Mouse (Mus musculus) hindbrain, postnatal 0 days (tissue): ENCODE measurements around the gene Sema5b. TPM values are rescaled to one million over a fixed set of nuclear protein-coding genes. Genes with fewer than 3 reads are reported as not detected.

Source experiments
- ATAC-seq: fragments of 200-750 bp; cut with Nextera tagmentation; 2 replicates; pipeline ENCODE4 v1.8.0; 2017; ENCODE audit warnings: mild to moderate bottlenecking, moderate TSS enrichment, moderate library complexity
- DNase-seq: peaks from one replicate; pipeline ENCODE4 v3.0.0-alpha.2; 2015; ENCODE audit warnings: low spot score
- H3K27ac ChIP-seq: fragments of 300-500 bp; sonication (generic); 2 replicates; pipeline ENCODE4 v1.5.1; 2014; ENCODE audit warnings: mild to moderate bottlenecking
- H3K27me3 ChIP-seq: fragments of 300-500 bp; sonication (generic); 2 replicates; pipeline ENCODE4 v1.6.1; 2014; ENCODE audit warnings: low read length, mixed read lengths; ENCODE audit not compliant: insufficient read depth
- H3K36me3 ChIP-seq: fragments of 300-500 bp; sonication (generic); 2 replicates; pipeline ENCODE4 v1.6.1; 2014; ENCODE audit warnings: low read length, mixed read lengths; ENCODE audit not compliant: insufficient read depth
- H3K4me1 ChIP-seq: fragments of 300-500 bp; sonication (generic); 2 replicates; pipeline ENCODE4 v1.6.1; 2014; ENCODE audit warnings: antibody characterized with exemption, low read length, mixed read lengths; ENCODE audit not compliant: insufficient read depth
- H3K4me2 ChIP-seq: fragments of 300-500 bp; sonication (generic); 2 replicates; pipeline ENCODE4 v1.6.1; 2014; ENCODE audit warnings: low read depth, mild to moderate bottlenecking, low read length, moderate library complexity, mixed read lengths
- H3K4me3 ChIP-seq: fragments of 300-500 bp; sonication (generic); 2 replicates; pipeline ENCODE4 v1.5.1; 2014; ENCODE audit warnings: low read length
- H3K9ac ChIP-seq: fragments of 300-500 bp; sonication (generic); replicated peaks from 2 replicates; pipeline ENCODE4 v1.6.1; 2014; ENCODE audit warnings: mild to moderate bottlenecking, low read length, moderate library complexity, mixed read lengths
- H3K9me3 ChIP-seq: fragments of 300-500 bp; sonication (generic); 2 replicates; pipeline ENCODE4 v1.6.1; 2016; ENCODE audit warnings: low read length, mixed read lengths
- CTCF ChIP-seq: IDR thresholded peaks from 2 replicates; pipeline ENCODE4 v1.5.1; 2016; ENCODE audit warnings: antibody characterized with exemption, control low read depth, low read depth
- WGBS: fragments of 180-500 bp; shearing (Covaris S2); extraction: QIAGEN DNeasy Blood & Tissue Kit; methylation state at CpG from one replicate; pipeline ENCODE4 v1.1.7; 2014; 5-methylcytosine and 5-hydroxymethylcytosine counted together
- polyA plus RNA-seq: library from polyadenylated mRNA; unstranded; fragments of >200 nt; fragmentation: Nextera tagmentation; extraction: Ambion mirVana; gene quantifications from 2 replicates; pipeline ENCODE4 v1.2.1, GENCODE M21; 2015
- total RNA-seq: library from RNA; depleted of rRNA; stranded (reverse); fragments of >200 nt; gene quantifications from 2 replicates; pipeline ENCODE4 v1.2.3, GENCODE M21; 2014

Sema5b gene
- total and polyA plus RNA-seq, 2 experiments from 2014 or later: 14.8 to 37.0 TPM

DNA sequence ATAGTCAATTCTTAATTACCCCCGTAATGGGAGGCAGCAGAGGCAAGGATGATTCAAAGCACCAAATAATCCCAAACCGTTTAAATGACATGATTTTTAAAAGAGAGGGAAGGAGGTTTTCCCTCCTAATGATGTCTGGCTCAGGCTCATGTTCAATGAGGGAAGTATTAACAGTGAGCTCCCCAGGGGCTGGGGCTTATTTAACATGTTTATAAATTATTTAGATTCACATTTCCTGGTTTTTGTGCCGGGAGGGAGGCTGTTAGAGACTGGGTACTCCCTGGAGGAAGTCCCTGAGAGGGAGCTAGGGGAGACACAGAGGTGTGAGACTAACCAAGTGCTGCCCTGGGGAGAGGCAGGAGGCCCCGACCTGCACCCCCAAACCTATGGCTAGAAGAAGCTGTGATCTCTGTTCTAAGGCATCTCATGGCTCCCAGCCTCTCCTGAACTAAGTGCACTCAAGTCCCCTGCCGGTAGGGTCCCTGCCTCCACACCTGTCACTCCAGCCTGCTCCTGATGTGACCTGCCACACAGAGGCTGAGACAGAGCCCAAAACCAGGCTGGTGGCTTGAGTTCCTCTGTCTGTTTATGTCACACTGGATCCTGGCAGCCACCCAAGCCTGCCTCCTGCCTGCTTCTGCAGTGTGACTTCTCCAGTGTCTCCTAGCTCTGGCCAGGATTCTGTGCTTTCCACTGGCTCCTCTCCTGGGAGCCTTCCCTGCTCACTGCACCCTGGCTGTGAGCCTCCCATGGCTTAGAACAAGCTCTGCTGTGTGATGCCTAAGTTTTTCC lies 51.5 kb downstream of the Sema5b start:
- peaks cover 35% of the 10 kb centered on the region for H3K4me1 ChIP-seq
- peak; percentile 25; the same call in 1 of the 2 replicates for ATAC-seq
- no peak overlapping the region for H3K4me2 ChIP-seq

DNA sequence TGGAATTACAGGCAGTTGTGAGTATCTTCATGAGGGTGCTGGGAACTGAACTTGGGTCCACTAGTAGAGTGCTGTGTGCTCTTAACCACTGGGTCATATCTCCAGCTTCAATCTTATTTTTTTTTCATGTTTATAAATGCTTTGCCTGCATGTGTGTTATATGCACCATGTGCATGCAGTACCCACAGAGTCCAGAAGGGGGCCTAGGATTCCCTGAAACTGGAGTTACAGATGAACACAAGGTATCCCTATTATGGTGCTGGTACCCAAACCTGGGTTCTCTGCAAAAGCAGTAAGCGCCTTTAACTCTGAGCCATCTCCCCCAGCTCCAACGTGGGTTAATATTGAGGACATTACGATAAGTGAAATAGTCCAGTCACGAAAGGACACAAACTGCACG lies 52.5 kb downstream of the Sema5b start:
- no peak overlapping the region for H3K4me3 ChIP-seq
- no peak overlapping the region for H3K27ac ChIP-seq
- no peak overlapping the region for H3K9ac ChIP-seq
- H3K9me3 ChIP-seq: no peaks in the 10 kb centered on the region
- 95% methylated on average over 5 of the region's 5 CpGs for WGBS
- no peaks in the 10 kb centered on the region for H3K36me3 ChIP-seq
- peak; percentile 48 for TF ChIP-seq CTCF
- no peak for DNase-seq
- H3K27me3 ChIP-seq: no peaks in the 10 kb centered on the region
- peaks cover 35% of the 10 kb centered on the region for H3K4me1 ChIP-seq
- ATAC-seq: no peak
- H3K4me2 ChIP-seq: no peak overlapping the region

More for the DNA sequence above, 51.5 kb downstream of the Sema5b start:
- Histone ChIP-seq H3K9ac (no peak overlapping the region), H3K27me3 (no peaks in the 10 kb centered on the region), H3K36me3 (no peaks in the 10 kb centered on the region), H3K27ac (peak overlapping the region; percentile 60; the same call in 1 of the 2 replicates), H3K4me3 (no peak overlapping the region), H3K9me3 (no peaks in the 10 kb centered on the region)
- DNase-seq: peak; percentile 75
- no peak for TF ChIP-seq CTCF
- 9% methylated on average over 5 of the region's 5 CpGs for WGBS

- Histone ChIP-seq H3K4me1 (peaks cover 35% of the 10 kb centered on the region), H3K36me3 (no peaks in the 10 kb centered on the region), H3K27me3 (no peaks in the 10 kb centered on the region), H3K4me2 (no peak overlapping the region), H3K27ac (no peak overlapping the region; the same call in 1 of the 2 replicates), H3K4me3 (no peak overlapping the region), H3K9ac (no peak overlapping the region), H3K9me3 (no peaks in the 10 kb centered on the region)
- DNase-seq (no peak), ATAC-seq (no peak)
- 66% methylated on average over 6 of the region's 6 CpGs for WGBS
- TF ChIP-seq CTCF: peak; percentile 19; the same call in 1 of the 2 replicates
Measured at GRCm38 (mm10) chr16:35596241-35596640, 55.3 kb downstream of the Sema5b start.

DNA sequence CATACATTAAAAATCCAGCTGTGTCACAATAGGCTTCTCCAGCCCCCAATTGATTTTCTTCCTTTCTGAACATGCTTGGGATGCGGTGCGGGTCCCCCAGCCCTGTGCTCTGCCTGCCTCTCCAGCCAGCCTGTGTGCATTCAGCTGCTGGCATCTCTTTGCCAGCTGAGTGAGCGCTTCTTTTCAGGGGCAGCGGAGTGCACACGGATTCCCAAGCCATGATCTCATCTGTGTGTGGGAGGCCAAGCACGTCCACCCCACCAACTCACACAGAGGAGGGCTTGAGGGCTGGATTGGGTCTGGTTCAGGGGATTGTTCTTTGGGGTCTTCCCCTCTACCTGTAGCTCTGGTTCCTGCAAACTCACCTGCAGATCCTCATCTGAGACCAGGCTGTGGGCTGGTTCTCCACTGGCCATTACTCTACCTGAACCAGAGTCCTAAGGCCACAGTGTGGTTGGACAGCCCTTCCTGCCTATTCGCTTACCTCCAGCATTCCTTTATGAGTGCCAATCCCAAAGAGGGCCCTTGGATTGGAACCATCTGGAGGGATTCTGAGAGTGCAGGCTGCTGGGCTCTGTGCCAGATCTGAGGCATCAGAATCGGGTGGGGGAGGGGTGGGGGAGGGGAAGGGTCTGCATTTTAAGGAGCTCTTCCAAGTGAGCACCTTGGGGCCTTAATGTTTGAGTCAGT lies 55.9 kb downstream of the Sema5b start:
- DNase-seq: peak; percentile 79
- H3K4me1 ChIP-seq: peaks cover 38% of the 10 kb centered on the region

DNA sequence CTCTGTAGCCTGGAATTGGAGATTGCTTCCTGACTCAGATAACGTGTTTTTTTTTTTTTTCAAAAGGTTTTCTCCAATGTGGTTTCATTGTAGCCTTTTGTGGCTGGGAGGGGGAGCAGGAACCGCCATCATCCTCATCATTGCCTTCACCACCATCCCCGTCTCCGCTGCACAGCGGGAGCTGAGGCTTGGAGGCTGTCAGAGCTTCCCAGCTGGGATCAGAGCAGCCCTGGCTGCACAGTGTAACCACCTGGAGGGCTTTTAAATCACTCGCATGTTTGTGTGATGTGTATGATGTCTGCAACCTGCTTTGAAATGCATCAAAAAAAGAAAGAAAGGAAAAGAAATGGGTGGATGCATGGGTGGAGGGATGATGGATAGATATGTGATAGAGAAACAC lies 57.0 kb downstream of the Sema5b start:
- ATAC-seq: no peak
- Histone ChIP-seq H3K9me3 (no peaks in the 10 kb centered on the region), H3K4me1 (peaks cover 43% of the 10 kb centered on the region), H3K27me3 (no peaks in the 10 kb centered on the region), H3K4me3 (no peak overlapping the region), H3K4me2 (no peak overlapping the region), H3K9ac (no peak overlapping the region), H3K36me3 (no peaks in the 10 kb centered on the region), H3K27ac (no peak overlapping the region)
- WGBS: 17% methylated on average over 6 of the region's 6 CpGs
- no peak for DNase-seq
- no peak for TF ChIP-seq CTCF

More for the DNA sequence above, 55.9 kb downstream of the Sema5b start:
- Histone ChIP-seq H3K4me2 (no peak overlapping the region), H3K36me3 (no peaks in the 10 kb centered on the region), H3K9me3 (no peaks in the 10 kb centered on the region), H3K9ac (no peak overlapping the region), H3K27me3 (no peaks in the 10 kb centered on the region), H3K27ac (peak overlapping the region; percentile 58; the same call in 1 of the 2 replicates), H3K4me3 (no peak overlapping the region)
- peak; percentile 83 for ATAC-seq
- no peak for TF ChIP-seq CTCF
- WGBS: 22% methylated on average over 8 of the region's 8 CpGs

GRCm38 (mm10) chr16:35598802-35599201 lies 57.9 kb downstream of the Sema5b start:
- WGBS: 41% methylated on average over 5 of the region's 5 CpGs
- no peaks in the 10 kb centered on the region for H3K27me3 ChIP-seq
- no peak overlapping the region for H3K27ac ChIP-seq
- no peak overlapping the region for H3K4me3 ChIP-seq
- no peaks in the 10 kb centered on the region for H3K36me3 ChIP-seq
- DNase-seq: no peak
- H3K9ac ChIP-seq: no peak overlapping the region
- no peak for TF ChIP-seq CTCF
- ATAC-seq: no peak
- no peaks in the 10 kb centered on the region for H3K9me3 ChIP-seq
- peaks cover 45% of the 10 kb centered on the region for H3K4me1 ChIP-seq
- no peak overlapping the region for H3K4me2 ChIP-seq

- Histone ChIP-seq H3K9me3 (no peaks in the 10 kb centered on the region), H3K4me1 (peaks cover 45% of the 10 kb centered on the region), H3K27me3 (no peaks in the 10 kb centered on the region), H3K4me3 (no peak overlapping the region), H3K4me2 (no peak overlapping the region), H3K9ac (no peak overlapping the region), H3K27ac (no peak overlapping the region), H3K36me3 (no peaks in the 10 kb centered on the region)
- ATAC-seq (no peak), DNase-seq (no peak)
- peak; percentile 22; the same call in 1 of the 2 replicates for TF ChIP-seq CTCF
- 55% methylated on average over 5 of the region's 5 CpGs for WGBS
Measured at GRCm38 (mm10) chr16:35600282-35600681, 59.3 kb downstream of the Sema5b start.
